Mouse (Mus musculus) MEL (cell line): ENCODE results near the gene Ints13.

Source experiments
- CTCF ChIP-seq, 3 experiments: IDR thresholded peaks in 2 of 3; conservative IDR thresholded peaks in 1 of 3; 2 replicates each; pipeline ENCODE4 v1.5.1; 2011 to 2012; ENCODE audit warnings: low read length in 3 of 3, low read depth in 2 of 3, mild to moderate bottlenecking in 2 of 3, improper control_type of control experiment in 1 of 3, inconsistent platforms in 1 of 3, mixed read lengths in 1 of 3, moderate library complexity in 1 of 3; ENCODE audit not compliant: control insufficient read depth in 1 of 3, insufficient read depth in 1 of 3, poor library complexity in 1 of 3, severe bottlenecking in 1 of 3
- ETS1 ChIP-seq: IDR thresholded peaks from 2 replicates; pipeline ENCODE4 v1.6.1; 2012; ENCODE audit warnings: low read depth, mild to moderate bottlenecking, inconsistent platforms, low read length, improper control_type of control experiment, moderate library complexity
- GABPA ChIP-seq: IDR thresholded peaks from 2 replicates; pipeline ENCODE4 v1.6.1; 2012; ENCODE audit warnings: low read depth, mild to moderate bottlenecking, inconsistent platforms, low read length, improper control_type of control experiment, moderate library complexity
- MAX ChIP-seq: IDR thresholded peaks from 2 replicates; pipeline ENCODE4 v1.6.1; 2011; ENCODE audit warnings: low read length, improper control_type of control experiment
- MAZ ChIP-seq: IDR thresholded peaks from 2 replicates; pipeline ENCODE4 v1.6.1; 2012; ENCODE audit warnings: low read depth, mild to moderate bottlenecking, inconsistent platforms, low read length, improper control_type of control experiment
- MXI1 ChIP-seq: IDR thresholded peaks from 2 replicates; pipeline ENCODE4 v1.6.1; 2011; ENCODE audit warnings: mild to moderate bottlenecking, low read depth, low read length, improper control_type of control experiment
- MYC ChIP-seq: IDR thresholded peaks from 2 replicates; pipeline ENCODE4 v1.6.1; 2011; ENCODE audit warnings: low read depth, mild to moderate bottlenecking, low read length, improper control_type of control experiment, moderate library complexity
- SMC3 ChIP-seq: IDR thresholded peaks from 2 replicates; pipeline ENCODE4 v1.6.1; 2011; ENCODE audit warnings: low read depth, low read length, improper control_type of control experiment

GRCm38 (mm10) chr6:146513384-146513783 lies 64.3 kb downstream of the Ints13 start:
- TF ChIP-seq MAZ (no peak), MXI1 (no peak), SMC3 (no peak), CTCF (IDR thresholded peaks at IDR 0.05 in 2 of 3, conservative IDR thresholded peaks at IDR 0.05 in 1 of 3; ENCODE audit: control insufficient read depth in 1 of 3, insufficient read depth in 1 of 3, low read depth in 2 of 3, low read length in 3 of 3, poor library complexity in 1 of 3, severe bottlenecking in 1 of 3) (no peak), MAX (no peak), MYC (no peak), ETS1 (no peak), GABPA (no peak)
